Mouse (Mus musculus) lung, embryonic 16.5 days (tissue): ENCODE measurements around the gene Ick. TPM values are rescaled to one million over a fixed set of nuclear protein-coding genes. Genes with fewer than 3 reads are reported as not detected.

Experiments used
- ATAC-seq: fragments of 200-750 bp; cut with Nextera tagmentation; 2 replicates; pipeline ENCODE4 v1.8.0; 2017; ENCODE audit warnings: low read depth, mild to moderate bottlenecking, moderate library complexity
- H3K27ac ChIP-seq: fragments of 300-500 bp; sonication (generic); 2 replicates; pipeline ENCODE4 v1.5.1; 2014; ENCODE audit warnings: mild to moderate bottlenecking, control low read depth, low read length
- H3K27me3 ChIP-seq: fragments of 300-500 bp; sonication (generic); 2 replicates; pipeline ENCODE4 v1.6.1; 2014; ENCODE audit warnings: low read depth, low read length, mixed read lengths; ENCODE audit not compliant: control insufficient read depth, insufficient read depth
- H3K36me3 ChIP-seq: fragments of 300-500 bp; sonication (generic); 2 replicates; pipeline ENCODE4 v1.6.1; 2014; ENCODE audit warnings: low read length; ENCODE audit not compliant: control insufficient read depth, insufficient read depth
- H3K4me1 ChIP-seq: fragments of 300-500 bp; sonication (generic); replicated peaks from 2 replicates; pipeline ENCODE4 v1.6.1; 2014; ENCODE audit warnings: low read length, mixed read lengths; ENCODE audit not compliant: control insufficient read depth, insufficient read depth
- H3K4me2 ChIP-seq: fragments of 300-500 bp; sonication (generic); 2 replicates; pipeline ENCODE4 v1.6.1; 2014; ENCODE audit warnings: low read depth, low read length, control low read depth
- H3K4me3 ChIP-seq: fragments of 300-500 bp; sonication (generic); 2 replicates; pipeline ENCODE4 v1.5.1; 2014; ENCODE audit warnings: mild to moderate bottlenecking, low read length, control low read depth
- H3K9ac ChIP-seq: fragments of 300-500 bp; sonication (generic); 2 replicates; pipeline ENCODE4 v1.6.1; 2014; ENCODE audit warnings: low read length, control low read depth
- H3K9me3 ChIP-seq: fragments of 300-500 bp; sonication (generic); 2 replicates; pipeline ENCODE4 v1.6.1; 2016; ENCODE audit warnings: low read length; ENCODE audit not compliant: control insufficient read depth
- WGBS: fragments of 180-500 bp; shearing (Covaris S2); extraction: QIAGEN DNeasy Blood & Tissue Kit; methylation state at CpG from one replicate; pipeline ENCODE4 v1.1.7; 2014; 5-methylcytosine and 5-hydroxymethylcytosine counted together
- polyA plus RNA-seq: library from polyadenylated mRNA; unstranded; fragments of >200 nt; fragmentation: Nextera tagmentation; extraction: Ambion mirVana; gene quantifications from 2 replicates; pipeline ENCODE4 v1.2.1, GENCODE M21; 2015

Gene Ick
- polyA plus RNA-seq, 1 experiment from 2014 or later, result 21.2 TPM

DNA sequence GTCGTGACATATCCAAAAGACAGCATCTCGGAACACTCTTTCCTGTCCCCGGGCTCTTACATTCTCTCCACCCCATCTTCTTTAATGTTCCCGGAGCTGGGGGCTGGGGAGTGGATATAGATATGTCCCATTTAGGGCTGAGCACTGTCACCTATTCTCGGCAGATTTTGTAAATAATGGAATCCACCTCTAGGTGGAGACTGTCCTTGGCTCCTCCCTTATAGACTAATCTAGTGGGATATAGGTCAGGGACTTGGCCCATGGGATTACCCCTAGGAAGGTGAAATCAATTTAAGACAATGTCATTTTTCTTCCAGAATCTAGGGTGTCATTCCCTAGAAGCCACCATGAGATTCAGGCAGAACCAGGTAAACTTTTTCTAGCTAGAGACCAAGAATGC is 664 bp downstream of the Ick start:
- 30% methylated on average over 5 of the region's 5 CpGs for WGBS
- Histone ChIP-seq H3K4me2 (peak overlapping the region; percentile 71), H3K36me3 (no peaks in the 10 kb centered on the region), H3K9me3 (no peaks in the 10 kb centered on the region), H3K27me3 (no peaks in the 10 kb centered on the region), H3K4me3 (peak overlapping the region; percentile 97), H3K4me1 (peaks cover 24% of the 10 kb centered on the region), H3K27ac (no peak overlapping the region), H3K9ac (peak overlapping the region; percentile 61)
- ATAC-seq, result no peak

DNA sequence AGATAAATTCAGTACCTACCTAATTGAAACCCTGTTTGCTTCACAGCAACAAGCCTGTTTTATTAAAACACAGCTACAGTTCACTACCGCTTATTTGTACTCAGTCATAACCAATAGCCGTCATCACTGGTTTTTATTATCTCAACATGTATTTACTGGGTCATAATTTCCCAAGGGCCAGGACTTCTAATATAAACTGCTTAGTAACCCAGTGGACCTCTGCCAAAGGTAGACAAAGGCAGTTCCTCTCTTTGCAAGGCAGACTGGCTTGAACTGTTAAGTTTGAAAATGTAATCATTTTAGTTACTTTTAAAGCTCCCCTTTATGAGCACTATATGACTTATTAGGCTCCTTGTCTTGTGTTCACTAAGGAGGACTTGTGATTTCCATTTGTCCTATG is 2.5 kb downstream of the Ick start:
- peaks cover 28% of the 10 kb centered on the region for H3K4me1 ChIP-seq
- H3K36me3 ChIP-seq, result no peaks in the 10 kb centered on the region
- H3K27me3 ChIP-seq, result no peaks in the 10 kb centered on the region
- no peak overlapping the region for H3K4me2 ChIP-seq
- H3K9me3 ChIP-seq, result no peaks in the 10 kb centered on the region
- no peak overlapping the region for H3K9ac ChIP-seq
- ATAC-seq, result no peak
- 74% methylated on average over 2 of the region's 2 CpGs for WGBS
- H3K27ac ChIP-seq, result no peak overlapping the region
- H3K4me3 ChIP-seq, result no peak overlapping the region

DNA sequence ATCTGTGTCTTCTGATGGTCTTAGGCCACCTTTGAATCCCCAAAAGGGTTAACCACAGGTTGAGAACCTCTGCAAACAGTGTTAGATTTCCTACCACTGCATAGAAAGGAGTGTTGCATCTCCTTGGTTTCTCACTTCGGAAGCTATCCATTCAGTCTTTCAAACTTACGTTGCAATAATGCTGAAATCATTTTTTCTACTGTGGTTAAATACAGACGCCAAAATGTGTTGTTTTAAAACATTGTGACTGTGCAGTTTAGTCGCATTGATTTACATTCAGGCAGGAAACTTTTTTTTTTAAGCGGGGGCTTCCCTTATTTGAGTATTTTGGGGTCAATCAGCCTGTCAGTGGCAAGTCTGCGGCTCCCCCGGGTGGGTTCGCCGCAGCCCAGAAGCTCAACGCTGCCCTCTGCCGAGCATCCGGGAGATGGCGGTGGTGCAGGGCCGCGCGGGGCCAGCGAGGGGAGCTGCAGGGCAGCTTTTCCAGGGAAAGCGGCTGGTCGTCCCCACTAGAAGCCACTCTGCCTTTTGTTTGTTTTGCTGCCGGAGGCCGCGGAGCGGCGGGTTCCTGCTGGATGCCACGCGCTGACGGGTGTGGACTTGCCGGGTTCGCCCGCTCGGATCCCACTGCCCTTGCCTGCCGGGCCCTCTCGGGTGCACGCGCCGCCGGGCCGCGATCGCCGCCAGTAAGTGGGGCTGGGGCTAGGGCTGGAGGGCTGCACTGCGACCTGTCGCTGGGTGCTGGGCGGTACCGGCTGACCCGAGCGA is 4.0 kb downstream of the Ick start:
- H3K36me3 ChIP-seq, result no peaks in the 10 kb centered on the region
- peaks cover 20% of the 10 kb centered on the region for H3K4me1 ChIP-seq
- H3K27me3 ChIP-seq, result no peaks in the 10 kb centered on the region
- peak; percentile 85 for ATAC-seq
- under 1% methylated on average over 47 of the region's 47 CpGs for WGBS
- peak overlapping the region; percentile 83 for H3K27ac ChIP-seq
- H3K9me3 ChIP-seq, result no peaks in the 10 kb centered on the region
- peak overlapping the region; percentile 68 for H3K4me2 ChIP-seq
- peak overlapping the region; percentile 94 for H3K9ac ChIP-seq
- H3K4me3 ChIP-seq, result peak overlapping the region; percentile 90

GRCm38 (mm10) chr9:78113538-78113885 is 4.5 kb downstream of the Ick start:
- Histone ChIP-seq H3K27ac (peak overlapping the region; percentile 83), H3K36me3 (no peaks in the 10 kb centered on the region), H3K4me1 (peaks cover 20% of the 10 kb centered on the region), H3K4me2 (peak overlapping the region; percentile 68), H3K9ac (peak overlapping the region; percentile 94), H3K4me3 (peak overlapping the region; percentile 90), H3K27me3 (no peaks in the 10 kb centered on the region), H3K9me3 (no peaks in the 10 kb centered on the region)
- no peak for ATAC-seq
- 0% methylated on average over 14 of the region's 14 CpGs for WGBS

DNA sequence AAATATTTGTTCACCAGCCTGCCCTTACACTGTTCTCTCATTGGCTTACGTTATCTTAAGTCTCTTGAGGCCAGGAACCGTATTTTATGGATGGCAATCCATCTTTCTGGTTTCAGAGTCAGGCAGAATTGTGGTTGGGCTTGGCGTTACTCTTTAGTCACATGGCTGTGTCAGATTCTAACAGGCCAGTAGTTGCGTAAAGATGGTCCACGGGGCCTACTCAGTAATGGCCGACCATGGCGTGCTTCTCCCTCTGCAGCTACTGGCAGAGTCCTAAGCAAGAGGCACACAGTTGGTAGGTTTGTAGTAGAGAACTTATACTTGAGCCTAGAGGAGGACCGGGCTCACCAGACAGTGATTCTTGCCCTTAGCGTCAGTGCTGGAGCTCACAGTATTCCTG is 6.8 kb downstream of the Ick start:
- Histone ChIP-seq H3K4me3 (no peak overlapping the region), H3K9ac (no peak overlapping the region), H3K9me3 (no peaks in the 10 kb centered on the region), H3K4me1 (peaks cover 13% of the 10 kb centered on the region; the same call in 1 of the 2 replicates), H3K27me3 (no peaks in the 10 kb centered on the region), H3K4me2 (no peak overlapping the region), H3K27ac (no peak overlapping the region), H3K36me3 (no peaks in the 10 kb centered on the region)
- no peak for ATAC-seq
- 71% methylated on average over 9 of the region's 9 CpGs for WGBS

GRCm38 (mm10) chr9:78117690-78118089 is 8.7 kb downstream of the Ick start:
- Histone ChIP-seq H3K27me3 (no peaks in the 10 kb centered on the region), H3K4me2 (no peak overlapping the region), H3K4me3 (no peak overlapping the region), H3K36me3 (peaks cover 2% of the 10 kb centered on the region; the same call in 1 of the 2 replicates), H3K9me3 (no peaks in the 10 kb centered on the region), H3K4me1 (peaks cover 13% of the 10 kb centered on the region; the same call in 1 of the 2 replicates), H3K27ac (no peak overlapping the region), H3K9ac (no peak overlapping the region)
- WGBS, result 71% methylated on average over 2 of the region's 2 CpGs
- ATAC-seq, result no peak

DNA sequence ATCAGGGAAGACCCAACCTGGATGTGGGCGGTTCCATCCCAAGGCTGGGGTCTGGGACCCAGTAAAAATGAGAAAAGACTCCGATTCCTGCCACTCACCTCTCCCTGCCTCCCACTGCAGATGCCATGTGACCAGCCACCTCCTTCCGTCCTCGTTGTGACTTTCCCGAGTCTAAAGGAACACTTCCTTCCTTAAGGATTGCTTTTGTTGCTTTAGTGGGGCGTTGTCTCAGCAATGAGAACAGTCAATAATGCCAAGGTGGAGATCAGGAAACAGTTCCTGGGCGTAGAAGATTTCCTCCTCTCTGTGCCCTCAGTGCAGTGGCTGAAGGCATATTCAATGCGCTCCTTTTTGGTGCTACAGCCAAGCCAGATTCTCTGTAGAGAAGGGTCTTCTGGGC is 12.4 kb downstream of the Ick start:
- Histone ChIP-seq H3K9me3 (no peaks in the 10 kb centered on the region), H3K4me2 (no peak overlapping the region), H3K36me3 (peaks cover 2% of the 10 kb centered on the region; the same call in 1 of the 2 replicates), H3K9ac (no peak overlapping the region), H3K4me1 (no peaks in the 10 kb centered on the region; the same call in 1 of the 2 replicates), H3K4me3 (no peak overlapping the region), H3K27ac (peak overlapping the region; percentile 59), H3K27me3 (no peaks in the 10 kb centered on the region)
- peak; percentile 67 for ATAC-seq
- WGBS, result 57% methylated on average over 8 of the region's 8 CpGs

GRCm38 (mm10) chr9:78121985-78122384 is 13.0 kb downstream of the Ick start:
- H3K4me2 ChIP-seq, result no peak overlapping the region
- peak overlapping the region; percentile 15; the same call in 1 of the 2 replicates for H3K9ac ChIP-seq
- peak overlapping the region; percentile 59; the same call in 1 of the 2 replicates for H3K27ac ChIP-seq

GRCm38 (mm10) chr9:78122939-78123712 is 14.1 kb downstream of the Ick start:
- no peak overlapping the region for H3K4me2 ChIP-seq
- H3K4me3 ChIP-seq, result no peak overlapping the region
- no peak overlapping the region for H3K9ac ChIP-seq
- H3K9me3 ChIP-seq, result no peaks in the 10 kb centered on the region
- WGBS, result 82% methylated on average over 7 of the region's 7 CpGs
- no peak overlapping the region for H3K27ac ChIP-seq
- no peaks in the 10 kb centered on the region for H3K27me3 ChIP-seq
- peaks cover 2% of the 10 kb centered on the region; the same call in 1 of the 2 replicates for H3K36me3 ChIP-seq
- H3K4me1 ChIP-seq, result no peaks in the 10 kb centered on the region; the same call in 1 of the 2 replicates
- no peak for ATAC-seq

More at GRCm38 (mm10) chr9:78121985-78122384, 13.0 kb downstream of the Ick start:
- Histone ChIP-seq H3K9me3 (no peaks in the 10 kb centered on the region), H3K4me3 (no peak overlapping the region), H3K36me3 (peaks cover 2% of the 10 kb centered on the region; the same call in 1 of the 2 replicates), H3K4me1 (no peaks in the 10 kb centered on the region; the same call in 1 of the 2 replicates), H3K27me3 (no peaks in the 10 kb centered on the region)
- no peak for ATAC-seq
- 58% methylated on average over 6 of the region's 6 CpGs for WGBS
